8 mouse cellular contexts compared by ENCODE assay signal in genomic region chr6:146633097-146633496, GRCm38 (mm10). TPM values are rescaled to one million over a fixed set of nuclear protein-coding genes. Genes with fewer than 3 reads are reported as not detected.
DNase-seq lines count a peak whose midpoint lies in the region; ATAC-seq and TF ChIP-seq lines count a peak whose summit lies in the region.

No protein-coding gene starts in this region.

- peak overlapping the region; percentile 73 for H3K4me3 ChIP-seq in layer of hippocampus, adult 2 months
- peak overlapping the region; percentile 72 for H3K4me3 ChIP-seq in hindbrain, embryonic 13.5 days
- no peak overlapping the region; the same call in 1 of the 2 replicates for H3K4me3 ChIP-seq in midbrain, embryonic 11.5 days (ENCODE audit: low read depth, low read length)

- no peaks in the 10 kb centered on the region for H3K36me3 ChIP-seq in hindbrain, embryonic 13.5 days
- H3K36me3 ChIP-seq in midbrain, embryonic 11.5 days (ENCODE audit: control insufficient read depth, insufficient read depth, low read length) = no peaks in the 10 kb centered on the region

- ATAC-seq in hindbrain, embryonic 13.5 days (ENCODE audit: low FRiP score) = peak; percentile 15; the same call in 1 of the 2 replicates
- no peak for ATAC-seq in midbrain, embryonic 11.5 days (ENCODE audit: low FRiP score)
- ATAC-seq in granulocyte monocyte progenitor cell, adult 5-6 weeks (replicated peaks; ENCODE audit: poor library complexity, severe bottlenecking) = no peak

- peak overlapping the region; percentile 66 for H3K4me2 ChIP-seq in hindbrain, embryonic 13.5 days
- peak overlapping the region; percentile 53 for H3K4me2 ChIP-seq in midbrain, embryonic 11.5 days

- H3K4me1 ChIP-seq in hindbrain, embryonic 13.5 days (replicated peaks) = peaks cover 21% of the 10 kb centered on the region
- no peaks in the 10 kb centered on the region; the same call in 1 of the 2 replicates for H3K4me1 ChIP-seq in midbrain, embryonic 11.5 days (ENCODE audit: control insufficient read depth, insufficient read depth, low read length)

- no peaks in the 10 kb centered on the region for H3K27me3 ChIP-seq in hindbrain, embryonic 13.5 days
- no peaks in the 10 kb centered on the region for H3K27me3 ChIP-seq in midbrain, embryonic 11.5 days (ENCODE audit: control insufficient read depth, insufficient read depth, low read length)

- H3K9ac ChIP-seq in hindbrain, embryonic 13.5 days = peak overlapping the region; percentile 67
- H3K9ac ChIP-seq in midbrain, embryonic 11.5 days (ENCODE audit: low read length) = no peak overlapping the region

- H3K27ac ChIP-seq in layer of hippocampus, adult 2 months = peak overlapping the region; percentile 99
- no peak overlapping the region for H3K27ac ChIP-seq in hindbrain, embryonic 13.5 days
- no peak overlapping the region for H3K27ac ChIP-seq in midbrain, embryonic 11.5 days (ENCODE audit: low read depth, low read length)

- 45% methylated on average over 8 of the region's 8 CpGs for WGBS in hindbrain, embryonic 13.5 days
- 37% methylated on average over 8 of the region's 8 CpGs for WGBS in midbrain, embryonic 11.5 days

- H3K9me3 ChIP-seq in hindbrain, embryonic 13.5 days = no peaks in the 10 kb centered on the region
- H3K9me3 ChIP-seq in midbrain, embryonic 11.5 days (ENCODE audit: control insufficient read depth, low read length) = no peaks in the 10 kb centered on the region

- DNase-seq in layer of hippocampus, adult 2 months (ENCODE audit: low spot score in 2 of 2) = no peak
- DNase-seq in layer of hippocampus, adult 8-10 months (ENCODE audit: low spot score in 2 of 2) = no peak
- DNase-seq in embryo, embryonic 10 days (ENCODE audit: low spot score) = peak; percentile 31
- DNase-seq in midbrain, embryonic 11.5 days (ENCODE audit: low spot score, missing footprints) = peak; percentile 87
- DNase-seq in adrenal gland, adult 18-20 months (ENCODE audit: low spot score in 2 of 2) = no peak
- no peak for DNase-seq in right cerebral cortex, postnatal 25 days

- no peak for TF ChIP-seq CTCF in layer of hippocampus, adult 2 months (conservative IDR thresholded peaks at IDR 0.05)

RNA-seq across cellular contexts. Expression of gene Med21, which starts 9.2 kb away (rescaled TPM):
- 10 to 100 TPM; 42.8 to 44.7 TPM for total RNA-seq in layer of hippocampus, adult 2 months (2021)
- 10 to 100 TPM; 40.5 to 52.6 (median 45.3) TPM for total RNA-seq in layer of hippocampus, adult 8-10 months (2022)
- 113 and 119 TPM in 2 replicates for polyA plus RNA-seq in hindbrain, embryonic 13.5 days (2015; fragmentation: Nextera tagmentation; extraction: Ambion mirVana)
- 125 and 135 TPM in 2 replicates for polyA plus RNA-seq in midbrain, embryonic 11.5 days (2014; fragmentation: Nextera tagmentation; extraction: Ambion mirVana)
- 10 to 100 TPM; 66.4 to 67.1 TPM for total RNA-seq in adrenal gland, adult 18-20 months (2021)
- total RNA-seq in granulocyte monocyte progenitor cell, adult 5-6 weeks (2014; fragmentation: Nextera tagmentation) = 214 and 275 TPM in 2 replicates
- 240 and 246 TPM in 2 replicates for total RNA-seq in granulocyte monocyte progenitor cell, adult 5-6 weeks (2017)

RNA-seq across cellular contexts. Expression of gene Tm7sf3, which starts 9.5 kb away (rescaled TPM):
- total RNA-seq in layer of hippocampus, adult 2 months (2021) = 10 to 100 TPM; 40.3 to 43.3 TPM
- total RNA-seq in layer of hippocampus, adult 8-10 months (2022) = 10 to 100 TPM; 37.8 to 44.7 (median 42.7) TPM
- polyA plus RNA-seq in hindbrain, embryonic 13.5 days (2015; fragmentation: Nextera tagmentation; extraction: Ambion mirVana) = 29.8 and 30.1 TPM in 2 replicates
- 26.2 and 28.9 TPM in 2 replicates for polyA plus RNA-seq in midbrain, embryonic 11.5 days (2014; fragmentation: Nextera tagmentation; extraction: Ambion mirVana)
- 10 to 100 TPM; 30.2 to 33.3 TPM for total RNA-seq in adrenal gland, adult 18-20 months (2021)
- total RNA-seq in granulocyte monocyte progenitor cell, adult 5-6 weeks (2014; fragmentation: Nextera tagmentation) = 73.5 and 89.1 TPM in 2 replicates
- total RNA-seq in granulocyte monocyte progenitor cell, adult 5-6 weeks (2017) = 104 and 107 TPM in 2 replicates

RNA-seq across cellular contexts. Expression of gene Ints13, which starts 55.5 kb away (rescaled TPM):
- 10 to 100 TPM; 46.8 to 51.1 TPM for total RNA-seq in layer of hippocampus, adult 2 months (2021)
- 10 to 100 TPM; 28.5 to 53.0 (median 44.8) TPM for total RNA-seq in layer of hippocampus, adult 8-10 months (2022)
- polyA plus RNA-seq in hindbrain, embryonic 13.5 days (2015; fragmentation: Nextera tagmentation; extraction: Ambion mirVana) = 60.4 and 60.8 TPM in 2 replicates
- 101 TPM in 2 replicates for polyA plus RNA-seq in midbrain, embryonic 11.5 days (2014; fragmentation: Nextera tagmentation; extraction: Ambion mirVana)
- total RNA-seq in adrenal gland, adult 18-20 months (2021) = 10 to 100 TPM; 35.7 to 36.0 TPM
- 90.4 and 111 TPM in 2 replicates for total RNA-seq in granulocyte monocyte progenitor cell, adult 5-6 weeks (2014; fragmentation: Nextera tagmentation)
- 93.8 and 132 TPM in 2 replicates for total RNA-seq in granulocyte monocyte progenitor cell, adult 5-6 weeks (2017)

RNA-seq across cellular contexts. Expression of gene Fgfr1op2, which starts 56.1 kb away (rescaled TPM):
- 100 to 1,000 TPM; 103 to 109 TPM for total RNA-seq in layer of hippocampus, adult 2 months (2021)
- 100 to 1,000 TPM in 2 of 4 experiments, 10 to 100 TPM in 2; 88.9 to 122 (median 103) TPM for total RNA-seq in layer of hippocampus, adult 8-10 months (2022)
- 48.7 and 53.1 TPM in 2 replicates for polyA plus RNA-seq in hindbrain, embryonic 13.5 days (2015; fragmentation: Nextera tagmentation; extraction: Ambion mirVana)
- polyA plus RNA-seq in midbrain, embryonic 11.5 days (2014; fragmentation: Nextera tagmentation; extraction: Ambion mirVana) = 77.1 and 78.9 TPM in 2 replicates
- total RNA-seq in adrenal gland, adult 18-20 months (2021) = 100 to 1,000 TPM in 1 of 2 experiments, 10 to 100 TPM in 1; 91.3 to 103 TPM
- 96.1 and 107 TPM in 2 replicates for total RNA-seq in granulocyte monocyte progenitor cell, adult 5-6 weeks (2014; fragmentation: Nextera tagmentation)
- 151 and 157 TPM in 2 replicates for total RNA-seq in granulocyte monocyte progenitor cell, adult 5-6 weeks (2017)

Comparison
In these comparisons a context has a peak if more than half of its experiments do, and no peak if none do; other contexts are left out.
1. DNase-seq: peak in embryo, embryonic 10 days (single experiment) and midbrain, embryonic 11.5 days (single experiment); none in layer of hippocampus, adult 2 months (0 of 2), layer of hippocampus, adult 8-10 months (0 of 2), adrenal gland, adult 18-20 months (0 of 2) and right cerebral cortex, postnatal 25 days (single experiment).